Mouse (Mus musculus) liver, embryonic 15.5 days (tissue): ENCODE measurements around the gene Pcolce. TPM values are rescaled to one million over a fixed set of nuclear protein-coding genes. Genes with fewer than 3 reads are reported as not detected.

ENCODE experiments used
- ATAC-seq: fragments of 200-750 bp; cut with Nextera tagmentation; 2 replicates; pipeline ENCODE4 v1.8.0; 2017; ENCODE audit warnings: moderate number of reproducible peaks, mild to moderate bottlenecking, moderate library complexity; ENCODE audit not compliant: insufficient read depth
- H3K27ac ChIP-seq: fragments of 300-500 bp; sonication (generic); replicated peaks from 2 replicates; pipeline ENCODE4 v1.5.1; 2015; ENCODE audit warnings: mild to moderate bottlenecking, inconsistent platforms
- H3K27me3 ChIP-seq: fragments of 300-500 bp; sonication (generic); 2 replicates; pipeline ENCODE4 v1.6.1; 2015; ENCODE audit warnings: mild to moderate bottlenecking, inconsistent platforms
- H3K36me3 ChIP-seq: fragments of 300-500 bp; sonication (generic); replicated peaks from 2 replicates; pipeline ENCODE4 v1.6.1; 2015; ENCODE audit warnings: moderate library complexity, mild to moderate bottlenecking, inconsistent platforms
- H3K4me1 ChIP-seq: fragments of 300-500 bp; sonication (generic); replicated peaks from 2 replicates; pipeline ENCODE4 v1.6.1; 2015; ENCODE audit warnings: inconsistent platforms
- H3K4me2 ChIP-seq: fragments of 300-500 bp; sonication (generic); 2 replicates; pipeline ENCODE4 v1.6.1; 2015; ENCODE audit warnings: moderate library complexity, mild to moderate bottlenecking, inconsistent platforms
- H3K4me3 ChIP-seq: fragments of 300-500 bp; sonication (generic); replicated peaks from 2 replicates; pipeline ENCODE4 v1.5.1; 2015; ENCODE audit warnings: mild to moderate bottlenecking, inconsistent platforms
- H3K9ac ChIP-seq: fragments of 300-500 bp; sonication (generic); 2 replicates; pipeline ENCODE4 v1.6.1; 2015; ENCODE audit warnings: moderate library complexity, mild to moderate bottlenecking, inconsistent platforms
- H3K9me3 ChIP-seq: fragments of 300-500 bp; sonication (generic); replicated peaks from 2 replicates; pipeline ENCODE4 v1.6.1; 2016; ENCODE audit warnings: inconsistent platforms
- WGBS: fragments of 180-500 bp; shearing (Covaris S2); methylation state at CpG from one replicate; pipeline ENCODE4 v1.1.7; 2015; ENCODE audit warnings: mixed read lengths; ENCODE audit not compliant: insufficient replicate concordance; 5-methylcytosine and 5-hydroxymethylcytosine counted together
- polyA plus RNA-seq: library from polyadenylated mRNA; unstranded; fragments of >200 nt; fragmentation: Nextera tagmentation; extraction: Ambion mirVana; gene quantifications from 2 replicates; pipeline ENCODE4 v1.2.1, GENCODE M21; 2015

Gene Pcolce
- polyA plus RNA-seq, 1 experiment from 2014 or later: 16.6 TPM

- Histone ChIP-seq H3K4me1 (peaks cover 36% of the 10 kb centered on the region), H3K27ac (no peak overlapping the region), H3K9ac (no peak overlapping the region), H3K4me3 (no peak overlapping the region), H3K4me2 (no peak overlapping the region), H3K27me3 (peaks cover 15% of the 10 kb centered on the region; the same call in 1 of the 2 replicates), H3K9me3 (no peaks in the 10 kb centered on the region), H3K36me3 (no peaks in the 10 kb centered on the region)
- no peak for ATAC-seq
- 53% methylated on average over 3 of the region's 3 CpGs for WGBS
Measured at GRCm38 (mm10) chr5:137609292-137609691, 4.3 kb downstream of the Pcolce start.

DNA sequence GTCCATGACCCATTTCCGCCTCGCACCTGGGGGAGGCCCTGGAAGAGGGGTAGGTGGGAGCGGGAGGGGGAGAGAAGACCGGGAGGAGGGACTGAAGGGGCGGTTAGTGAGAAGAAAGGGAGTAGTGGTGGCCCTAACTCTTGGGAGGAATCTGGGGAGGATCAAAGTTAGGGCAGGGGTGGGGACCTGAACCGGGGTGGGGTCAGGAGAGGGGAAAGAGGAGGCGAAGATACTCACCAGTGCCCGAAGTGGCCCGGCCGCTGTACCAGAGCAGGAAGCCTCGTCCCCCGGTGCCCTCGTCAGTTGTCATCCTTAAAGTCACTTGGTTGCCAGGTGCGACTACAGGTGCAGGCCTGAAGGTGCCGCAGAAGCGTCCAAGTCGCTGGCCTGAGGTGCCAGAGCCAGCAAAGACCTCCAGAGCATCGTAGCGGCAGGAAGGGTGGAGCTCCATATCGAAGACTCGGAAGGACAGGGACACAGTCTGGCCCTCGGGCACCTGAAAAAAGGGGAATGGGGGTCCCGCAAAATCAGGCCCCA is 4.9 kb downstream of the Pcolce start:
- Histone ChIP-seq H3K9me3 (no peaks in the 10 kb centered on the region), H3K9ac (no peak overlapping the region), H3K27me3 (peaks cover 15% of the 10 kb centered on the region; the same call in 1 of the 2 replicates), H3K4me1 (peaks cover 41% of the 10 kb centered on the region), H3K4me3 (no peak overlapping the region), H3K27ac (no peak overlapping the region), H3K4me2 (no peak overlapping the region), H3K36me3 (no peaks in the 10 kb centered on the region)
- ATAC-seq: no peak
- 49% methylated on average over 23 of the region's 23 CpGs for WGBS

GRCm38 (mm10) chr5:137607860-137608653 is 5.5 kb downstream of the Pcolce start:
- Histone ChIP-seq H3K36me3 (no peaks in the 10 kb centered on the region), H3K4me2 (no peak overlapping the region), H3K4me3 (no peak overlapping the region), H3K9me3 (no peaks in the 10 kb centered on the region), H3K9ac (no peak overlapping the region), H3K27ac (no peak overlapping the region), H3K4me1 (peaks cover 43% of the 10 kb centered on the region), H3K27me3 (peaks cover 15% of the 10 kb centered on the region; the same call in 1 of the 2 replicates)
- ATAC-seq: no peak
- 43% methylated on average over 26 of the region's 26 CpGs for WGBS

DNA sequence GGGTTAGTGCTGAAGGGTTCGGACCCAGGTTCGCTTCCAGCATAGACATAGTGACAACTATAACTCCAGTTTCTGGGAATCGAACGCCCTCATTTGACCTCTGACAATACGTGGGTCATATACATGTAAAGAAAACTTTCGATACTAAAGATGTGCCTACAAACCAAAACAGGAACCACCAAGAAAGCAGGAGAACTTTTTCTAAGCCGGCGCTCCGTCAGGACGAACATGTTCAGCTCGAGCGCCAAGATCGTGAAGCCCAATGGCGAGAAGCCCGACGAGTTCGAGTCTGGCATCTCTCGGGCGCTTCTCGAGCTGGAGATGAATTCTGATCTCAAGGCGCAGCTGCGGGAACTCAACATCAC is 12.2 kb downstream of the Pcolce start:
- H3K9me3 ChIP-seq: no peaks in the 10 kb centered on the region
- H3K4me3 ChIP-seq: peak overlapping the region; percentile 65
- peak overlapping the region; percentile 69 for H3K9ac ChIP-seq
- ATAC-seq: no peak
- H3K4me2 ChIP-seq: peak overlapping the region; percentile 97
- peaks cover 77% of the 10 kb centered on the region for H3K4me1 ChIP-seq
- peaks cover 5% of the 10 kb centered on the region; the same call in 1 of the 2 replicates for H3K36me3 ChIP-seq
- WGBS: under 1% methylated on average over 22 of the region's 22 CpGs
- no peaks in the 10 kb centered on the region for H3K27me3 ChIP-seq
- H3K27ac ChIP-seq: peak overlapping the region; percentile 89

- H3K27ac ChIP-seq: peak within 1 kb of the TSS; percentile 89
Measured at GRCm38 (mm10) chr5:137600619-137601364, 12.8 kb downstream of the Pcolce start, which contains the start of gene Mospd3. Gene Mospd3, minus strand, starts transcription at chr5:137601058.

DNA sequence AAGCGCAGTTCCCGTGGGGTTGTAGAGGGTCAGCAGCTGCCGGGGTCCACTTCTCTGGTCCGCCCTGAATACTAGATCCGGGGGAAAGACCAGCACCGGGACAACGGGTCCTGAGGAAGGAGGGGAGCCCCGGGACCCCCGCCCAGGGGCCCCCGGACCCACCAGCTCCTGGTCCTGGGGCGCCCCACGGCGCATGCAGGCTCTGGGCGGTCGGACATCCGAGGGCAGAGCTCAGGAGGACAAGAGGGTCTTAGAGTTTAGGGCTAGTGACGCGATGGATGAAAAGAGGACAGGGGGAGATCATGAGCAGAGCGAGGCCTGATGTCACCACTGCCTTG is 13.3 kb downstream of the Pcolce start:
- Histone ChIP-seq H3K9me3 (no peaks in the 10 kb centered on the region), H3K4me2 (peak overlapping the region; percentile 97), H3K4me1 (peaks cover 74% of the 10 kb centered on the region), H3K36me3 (peaks cover 5% of the 10 kb centered on the region; the same call in 1 of the 2 replicates), H3K9ac (peak overlapping the region; percentile 84), H3K4me3 (peak overlapping the region; percentile 65), H3K27me3 (no peaks in the 10 kb centered on the region), H3K27ac (peak overlapping the region; percentile 89)
- 1% methylated on average over 19 of the region's 19 CpGs for WGBS
- ATAC-seq: peak; percentile 35

More at GRCm38 (mm10) chr5:137600619-137601364, 12.8 kb downstream of the Pcolce start, which contains the start of gene Mospd3:
- ATAC-seq: peak; percentile 95
- H3K4me3 ChIP-seq: peak within 1 kb of the TSS; percentile 65
- H3K27me3 ChIP-seq: no peaks in the 10 kb centered on the region
- peaks cover 78% of the 10 kb centered on the region for H3K4me1 ChIP-seq
- peak within 1 kb of the TSS; percentile 97 for H3K4me2 ChIP-seq
- H3K9me3 ChIP-seq: no peaks in the 10 kb centered on the region
- peaks cover 5% of the 10 kb centered on the region; the same call in 1 of the 2 replicates for H3K36me3 ChIP-seq
- H3K9ac ChIP-seq: peak within 1 kb of the TSS; percentile 84
- WGBS: under 1% methylated on average over 41 of the region's 41 CpGs

DNA sequence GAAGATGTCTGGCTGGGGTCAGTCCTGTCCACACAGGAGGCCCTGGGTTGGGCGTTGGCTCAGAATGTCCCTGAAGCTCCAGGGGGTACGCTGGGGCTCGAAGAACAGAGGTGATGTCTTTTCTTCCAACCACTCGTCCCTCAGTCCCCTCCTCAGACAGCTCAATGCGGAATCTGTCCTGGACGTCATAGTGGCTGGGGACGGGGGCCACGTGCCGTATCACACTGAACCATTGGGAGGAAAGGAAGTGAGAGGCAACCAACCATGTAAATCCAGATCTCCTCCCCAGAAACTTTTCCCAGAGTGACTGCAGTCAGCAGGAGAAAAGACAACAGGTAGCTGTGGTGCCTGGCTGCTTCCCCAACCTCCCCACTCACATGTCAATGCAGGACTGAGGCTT is 14.0 kb downstream of the Pcolce start:
- peak overlapping the region; percentile 84 for H3K9ac ChIP-seq
- 26% methylated on average over 9 of the region's 9 CpGs for WGBS
- peak overlapping the region; percentile 65 for H3K4me3 ChIP-seq
- no peaks in the 10 kb centered on the region for H3K9me3 ChIP-seq
- no peak for ATAC-seq
- no peaks in the 10 kb centered on the region for H3K27me3 ChIP-seq
- peak overlapping the region; percentile 89 for H3K27ac ChIP-seq
- H3K4me2 ChIP-seq: peak overlapping the region; percentile 97
- H3K4me1 ChIP-seq: peaks cover 67% of the 10 kb centered on the region
- peaks cover 5% of the 10 kb centered on the region; the same call in 1 of the 2 replicates for H3K36me3 ChIP-seq

DNA sequence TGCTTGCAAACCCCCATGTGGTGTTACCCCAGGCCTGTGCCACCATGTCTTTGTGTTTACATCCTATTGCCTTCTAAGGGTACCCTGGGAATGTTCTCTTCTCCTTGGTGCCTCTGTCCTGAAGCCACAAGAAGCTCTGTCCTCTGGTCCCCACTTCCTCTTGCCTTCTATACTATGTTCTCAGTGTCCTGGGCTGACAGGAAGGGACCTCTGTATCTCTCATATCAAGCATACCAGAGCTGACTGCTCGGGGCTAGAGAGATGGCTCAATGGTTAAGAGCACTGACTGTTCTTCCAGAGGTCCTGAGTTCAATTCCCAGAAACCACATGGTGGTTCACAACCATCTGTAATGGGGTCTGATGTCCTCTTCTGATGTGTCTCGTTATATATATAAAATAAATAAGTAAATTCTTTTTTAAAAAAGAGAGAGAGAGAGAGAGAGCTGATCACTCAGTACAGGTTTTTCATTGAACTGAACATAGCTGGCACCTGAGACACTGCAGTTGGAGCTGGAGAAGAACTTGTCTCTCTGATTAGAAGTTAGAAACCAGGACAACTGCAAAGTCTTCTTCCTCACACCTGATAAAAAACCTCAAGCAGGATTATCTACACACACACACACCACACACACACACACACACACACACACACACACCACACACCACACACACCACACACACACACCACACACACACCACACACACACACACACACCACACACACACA is 15.3 kb downstream of the Pcolce start:
- H3K4me2 ChIP-seq: no peak overlapping the region
- H3K4me3 ChIP-seq: no peak overlapping the region
- peaks cover 5% of the 10 kb centered on the region; the same call in 1 of the 2 replicates for H3K36me3 ChIP-seq
- peaks cover 55% of the 10 kb centered on the region for H3K4me1 ChIP-seq
- no peaks in the 10 kb centered on the region for H3K9me3 ChIP-seq
- no peak for ATAC-seq
- peak overlapping the region; percentile 65 for H3K27ac ChIP-seq
- H3K27me3 ChIP-seq: no peaks in the 10 kb centered on the region
- H3K9ac ChIP-seq: no peak overlapping the region
- WGBS: 30% methylated on average over 2 of the region's 2 CpGs

GRCm38 (mm10) chr5:137597625-137598024 is 16.0 kb downstream of the Pcolce start:
- Histone ChIP-seq H3K27ac (peak overlapping the region; percentile 65), H3K36me3 (peaks cover 5% of the 10 kb centered on the region; the same call in 1 of the 2 replicates), H3K4me2 (no peak overlapping the region), H3K9ac (no peak overlapping the region), H3K9me3 (no peaks in the 10 kb centered on the region), H3K4me3 (no peak overlapping the region), H3K27me3 (no peaks in the 10 kb centered on the region), H3K4me1 (peaks cover 49% of the 10 kb centered on the region)
- ATAC-seq: no peak
- 69% methylated on average over 6 of the region's 6 CpGs for WGBS

DNA sequence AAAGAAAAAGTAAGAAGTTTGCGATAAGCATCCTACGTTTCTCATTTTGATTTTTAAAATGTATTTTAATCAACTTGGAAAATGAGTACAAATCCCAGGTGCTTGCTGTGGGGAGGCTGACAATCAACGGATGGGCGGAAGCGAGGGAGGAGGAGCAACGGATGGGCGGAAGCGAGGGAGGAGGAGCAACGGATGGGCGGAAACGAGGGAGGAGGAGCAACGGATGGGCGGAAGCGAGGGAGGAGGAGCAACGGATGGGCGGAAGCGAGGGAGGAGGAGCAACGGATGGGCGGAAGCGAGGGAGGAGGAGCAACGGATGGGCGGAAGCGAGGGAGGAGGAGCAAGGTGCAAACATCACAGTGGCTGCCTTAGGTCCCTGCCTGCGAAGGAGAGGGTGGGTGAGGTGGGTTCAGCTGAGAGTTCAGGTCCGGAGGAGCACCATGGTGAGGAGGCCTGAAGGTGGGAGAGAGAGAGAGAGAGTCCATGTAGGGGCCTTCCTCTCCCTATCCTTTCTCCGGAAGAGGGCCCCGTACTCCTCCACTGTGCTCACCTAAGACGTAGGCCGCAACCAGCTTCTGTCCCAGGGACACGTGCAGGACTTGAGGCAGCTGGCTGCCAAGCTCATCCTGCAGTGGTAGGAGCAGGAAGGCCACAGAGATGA is 16.9 kb downstream of the Pcolce start:
- Histone ChIP-seq H3K27me3 (no peaks in the 10 kb centered on the region), H3K9me3 (no peaks in the 10 kb centered on the region), H3K36me3 (peaks cover 5% of the 10 kb centered on the region; the same call in 1 of the 2 replicates), H3K9ac (no peak overlapping the region), H3K4me1 (peaks cover 43% of the 10 kb centered on the region), H3K4me2 (peak overlapping the region; percentile 56), H3K27ac (peak overlapping the region; percentile 65), H3K4me3 (peak overlapping the region; percentile 29)
- no peak for ATAC-seq
- 26% methylated on average over 30 of the region's 30 CpGs for WGBS
